Mouse (Mus musculus): ENCODE data around the gene Tmco4.
A peak's percentile ranks its signal among the peaks of the same experiment; 100 is the strongest.

Gene Tmco4

DNA sequence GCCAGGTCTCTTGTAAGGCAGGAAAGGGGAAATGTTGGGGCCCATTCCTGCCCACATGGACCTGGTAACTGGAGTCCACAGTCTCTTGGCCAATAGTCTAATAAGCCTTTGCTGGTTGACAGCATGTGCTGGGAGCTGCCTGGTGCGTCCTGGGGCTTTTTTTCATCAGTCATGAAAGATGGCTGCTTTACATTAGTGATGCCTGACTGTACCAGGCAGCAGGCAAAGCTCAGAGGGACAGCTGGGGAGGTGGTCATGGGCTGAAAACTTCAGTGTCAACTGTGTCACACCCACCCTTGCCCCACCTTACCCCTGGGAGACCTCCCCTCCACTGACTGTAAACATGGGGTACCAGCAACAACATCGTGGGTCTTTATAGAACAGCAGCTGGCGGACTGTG lies 83.1 kb downstream of the Tmco4 start:
- DNase-seq (ENCODE audit: low spot score in 2 of 2) = no peak

- DNase-seq (ENCODE audit: low spot score in 2 of 2) = no peak
Measured at GRCm38 (mm10) chr4:139057291-139057690, 84.6 kb downstream of the Tmco4 start.

DNA sequence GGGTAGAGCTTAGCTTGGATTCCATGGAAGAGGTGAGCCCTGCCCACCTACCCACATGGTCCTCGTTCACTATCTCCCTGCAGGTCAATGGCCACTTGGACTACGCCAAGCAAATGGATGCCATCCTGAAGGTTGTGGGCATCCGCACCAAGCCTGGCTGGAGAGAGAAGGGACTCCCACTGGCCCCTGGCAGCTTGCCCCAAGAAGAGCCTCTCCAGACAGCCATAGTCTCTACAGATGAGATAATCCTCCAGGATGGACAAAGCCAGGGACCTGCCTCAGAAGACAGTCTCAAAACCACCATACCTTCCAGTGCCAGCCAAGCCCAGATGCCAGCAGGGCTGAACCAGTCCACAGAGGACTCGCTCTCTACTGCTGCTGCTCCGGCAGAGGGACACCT lies 85.3 kb downstream of the Tmco4 start:
- DNase-seq (ENCODE audit: low spot score in 2 of 2) = no peak

DNA sequence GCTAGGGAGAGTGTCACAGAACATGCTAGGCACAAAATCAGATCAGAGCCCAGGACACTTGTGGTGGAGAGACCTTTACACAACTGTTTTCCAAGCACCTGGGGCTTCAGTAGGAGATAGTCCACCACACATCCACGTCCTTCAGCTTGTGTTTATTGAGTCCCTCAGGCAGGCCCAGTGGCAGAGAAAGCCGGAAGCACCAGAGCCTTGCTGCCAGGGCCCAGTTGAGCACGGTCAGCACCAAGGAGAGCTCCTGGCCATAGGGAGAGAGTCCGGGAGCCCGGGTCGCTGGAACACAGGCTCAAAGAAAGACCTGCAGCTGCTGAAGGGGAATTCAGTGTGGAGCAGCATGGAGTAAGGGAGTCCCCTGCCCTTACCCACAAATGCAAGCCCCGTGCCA lies 86.9 kb downstream of the Tmco4 start:
- no peak for DNase-seq (ENCODE audit: low spot score in 2 of 2)

DNA sequence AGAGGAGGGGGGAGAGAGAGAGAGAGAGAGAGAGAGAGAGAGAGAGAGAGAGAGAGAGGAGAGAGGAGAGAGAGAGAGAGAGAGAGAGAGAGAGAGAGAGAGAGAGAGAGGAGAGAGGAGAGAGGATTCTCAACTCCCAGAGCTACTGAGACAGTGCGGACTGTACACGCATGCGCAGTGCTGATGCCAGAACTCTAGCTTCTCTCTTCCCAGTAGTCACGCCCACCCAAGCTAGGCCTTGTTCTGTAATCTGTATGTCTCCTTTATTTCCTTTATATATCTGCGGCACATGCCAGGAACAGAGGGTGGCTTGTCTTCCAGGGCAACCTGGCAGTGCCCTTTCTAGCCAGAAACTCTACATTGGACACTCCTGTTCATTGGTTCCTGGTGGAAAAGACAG lies 92.1 kb downstream of the Tmco4 start:
- DNase-seq (ENCODE audit: low spot score in 2 of 2) = no peak

GRCm38 (mm10) chr4:139068287-139068686 lies 95.6 kb downstream of the Tmco4 start:
- no peak for DNase-seq (ENCODE audit: low spot score in 2 of 2)

DNA sequence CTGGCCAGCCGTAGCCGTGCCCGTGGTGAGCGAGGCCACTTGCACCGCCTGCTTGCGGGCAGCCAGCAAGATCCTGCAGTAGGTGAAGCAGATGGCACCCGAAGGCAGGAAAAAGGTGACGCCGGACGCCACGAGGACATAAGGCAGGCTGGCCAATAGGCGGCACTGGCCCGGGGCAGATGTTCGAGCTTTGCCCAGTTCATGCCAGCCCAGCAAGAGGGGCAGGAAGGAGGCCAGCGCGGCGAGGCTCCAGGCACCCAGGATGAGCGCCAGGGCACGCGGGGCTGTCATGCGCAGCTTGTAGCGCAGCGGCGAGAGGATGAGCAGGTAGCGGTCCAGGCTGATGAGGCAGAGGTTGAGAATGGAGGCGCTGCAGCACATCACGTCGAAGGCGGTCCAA lies 101.4 kb downstream of the Tmco4 start:
- no peak for DNase-seq (ENCODE audit: low spot score in 2 of 2)

DNA sequence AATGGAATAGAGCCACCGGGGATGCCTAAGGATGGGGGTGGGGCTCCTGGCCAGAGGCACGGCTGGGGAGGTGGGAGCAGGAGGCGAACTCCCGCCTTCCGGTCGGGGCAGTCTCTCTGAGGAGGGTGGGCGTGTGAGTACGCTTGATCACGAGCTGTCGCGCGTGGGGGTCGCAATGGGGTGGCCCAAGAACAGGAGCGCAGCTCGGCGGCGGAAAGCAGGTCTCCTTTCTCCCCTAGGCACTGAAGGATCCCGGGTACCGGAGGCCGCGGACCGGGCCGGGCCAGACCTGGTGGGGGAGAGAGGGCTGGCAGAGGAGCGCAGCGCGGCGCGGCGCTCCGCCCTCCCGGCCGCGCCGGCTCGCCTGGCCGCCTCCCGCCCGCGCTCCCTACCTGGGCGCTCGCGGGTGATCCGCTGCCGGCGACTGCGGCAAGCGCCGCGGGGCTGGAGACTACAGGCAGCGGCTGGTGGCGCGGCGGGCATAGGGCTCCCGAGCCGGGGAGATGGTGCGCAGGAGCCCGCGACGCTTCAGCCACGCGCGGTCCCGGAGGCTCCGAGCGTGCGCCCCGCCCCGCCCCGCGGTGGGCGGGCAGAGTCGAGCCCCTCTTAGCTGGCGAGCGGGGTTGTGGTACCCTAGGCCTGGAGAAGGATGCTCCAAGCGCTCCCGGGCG lies 102.5 kb downstream of the Tmco4 start, which contains the start of gene Htr6:
Htr6 (minus strand) TSS at position 530 of the 671 bp plus-strand sequence.
- no peak for DNase-seq (ENCODE audit: low spot score in 2 of 2)

GRCm38 (mm10) chr4:139075915-139076314 lies 103.2 kb downstream of the Tmco4 start:
- no peak for DNase-seq (ENCODE audit: low spot score in 2 of 2)

DNA sequence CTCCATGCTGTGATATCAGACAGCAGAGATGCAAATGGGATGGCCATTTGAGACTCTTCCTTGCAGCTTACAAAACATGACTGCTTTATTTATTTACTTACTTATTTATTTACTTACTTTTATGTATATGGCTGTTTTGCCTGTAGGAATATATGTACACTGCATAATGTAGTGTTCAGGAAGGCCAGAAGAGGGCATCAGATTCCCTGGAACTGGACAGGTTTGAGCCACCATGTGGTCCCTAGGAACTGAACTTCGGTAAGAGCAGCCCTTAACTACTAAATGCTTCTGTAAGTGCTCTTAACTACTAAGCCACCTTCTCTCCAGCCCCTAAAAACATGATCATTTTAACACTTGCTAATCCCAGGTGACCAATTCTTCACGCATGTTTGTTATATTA lies 105.6 kb downstream of the Tmco4 start:
- no peak for DNase-seq (ENCODE audit: low spot score in 2 of 2)

- DNase-seq (ENCODE audit: low spot score in 2 of 2) = no peak
Measured at GRCm38 (mm10) chr4:139078726-139079125, 106.0 kb downstream of the Tmco4 start.

- no peak for DNase-seq (ENCODE audit: low spot score in 2 of 2)
Measured at GRCm38 (mm10) chr4:139079439-139079838, 106.8 kb downstream of the Tmco4 start.

GRCm38 (mm10) chr4:139080259-139080658 lies 107.6 kb downstream of the Tmco4 start:
- no peak for DNase-seq (ENCODE audit: low spot score in 2 of 2)

- DNase-seq (ENCODE audit: low spot score in 2 of 2) = no peak
Measured at GRCm38 (mm10) chr4:139081270-139081931, 108.7 kb downstream of the Tmco4 start.

- no peak for DNase-seq (ENCODE audit: low spot score in 2 of 2)
Measured at GRCm38 (mm10) chr4:139082790-139083564, 110.3 kb downstream of the Tmco4 start.

DNA sequence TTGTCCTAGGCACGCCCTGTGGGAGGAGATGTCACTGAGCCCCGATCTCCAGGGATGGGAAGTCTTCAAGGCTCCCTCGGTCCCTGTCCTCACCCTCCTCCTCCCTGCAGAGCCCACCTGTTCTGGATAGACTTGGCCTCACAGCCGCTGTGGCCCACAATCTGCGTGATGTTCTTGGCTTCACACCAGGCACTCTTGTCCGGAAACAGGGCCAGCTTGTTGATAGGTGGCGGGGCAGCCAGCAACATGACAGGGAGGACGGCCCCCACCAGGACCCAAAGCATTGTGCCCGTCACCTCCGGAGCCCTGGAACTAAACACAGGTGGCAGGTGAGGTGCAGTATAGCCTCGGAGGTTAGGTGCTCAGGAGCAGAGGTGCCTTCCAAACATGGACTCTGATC lies 112.6 kb downstream of the Tmco4 start:
- no peak for DNase-seq (ENCODE audit: low spot score in 2 of 2)

DNA sequence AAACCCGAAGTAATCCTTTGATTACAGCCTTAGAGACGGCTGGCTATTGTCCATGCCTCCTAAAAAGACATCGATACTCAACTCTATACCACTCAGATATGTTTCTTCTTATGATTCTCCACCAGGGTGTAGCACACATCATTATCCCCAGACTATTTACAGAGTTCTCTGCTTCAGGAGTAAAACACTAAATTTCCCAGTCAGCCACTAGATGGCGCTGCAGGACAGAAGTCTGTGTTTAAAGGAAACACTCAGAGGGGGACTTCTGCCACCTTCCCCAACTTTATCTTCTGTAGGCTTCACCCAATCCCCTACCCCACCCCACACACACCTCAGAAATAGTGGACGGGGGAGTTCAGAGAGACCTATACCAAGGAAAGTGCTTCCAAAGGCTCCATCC lies 113.3 kb downstream of the Tmco4 start:
- peak; percentile 76 to 94 for DNase-seq (ENCODE audit: low spot score in 2 of 2)

GRCm38 (mm10) chr4:139086984-139087383 lies 114.3 kb downstream of the Tmco4 start:
- DNase-seq (ENCODE audit: low spot score in 2 of 2) = no peak

GRCm38 (mm10) chr4:139088982-139089671 lies 116.4 kb downstream of the Tmco4 start:
- no peak for DNase-seq (ENCODE audit: low spot score in 2 of 2)

- no peak for DNase-seq (ENCODE audit: low spot score in 2 of 2)
Measured at GRCm38 (mm10) chr4:139090303-139090940, 117.7 kb downstream of the Tmco4 start.

DNA sequence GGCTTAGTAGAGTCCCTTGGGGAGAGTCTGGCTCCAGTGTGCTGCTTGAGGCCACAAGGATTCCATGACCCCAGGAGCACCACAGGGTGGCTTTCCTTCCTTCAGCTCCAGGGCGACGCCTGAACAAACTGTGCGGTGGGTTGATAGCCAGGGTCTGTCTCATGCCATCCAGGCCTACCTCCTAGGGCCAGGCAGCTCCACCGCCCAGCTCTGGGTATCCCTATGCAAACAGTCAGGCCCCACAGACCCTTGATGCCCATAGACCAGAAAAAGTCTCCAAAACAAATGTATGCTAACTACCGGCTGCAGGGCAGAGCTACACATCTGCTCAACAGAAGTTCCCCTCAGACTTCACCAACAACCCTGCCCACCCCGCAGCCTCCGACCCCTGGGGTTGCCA lies 118.4 kb downstream of the Tmco4 start:
- no peak for DNase-seq (ENCODE audit: low spot score in 2 of 2)

Data from spleen, postnatal 4 days (tissue).